Mouse (Mus musculus) liver, adult 2 months (tissue): ENCODE measurements at regions not wholly inside any gene's neighbourhood (a gene's known extent, or its start where the extent isn't known, plus 50 kb on each side); places are given as distances from the start of the nearest gene placed in this dataset.

Source experiments
- CTCF ChIP-seq: fragments of 200-500 bp; IDR thresholded peaks from 2 replicates; pipeline ENCODE4 v1.5.1; 2011; ENCODE audit warnings: low read depth, low read length, control low read depth
- POLR2A ChIP-seq: fragments of 200-500 bp; IDR thresholded peaks from 2 replicates; pipeline ENCODE4 v1.6.1; 2011; ENCODE audit warnings: low read length, control low read depth; ENCODE audit not compliant: insufficient read depth; ENCODE audit errors: extremely low read depth

- TF ChIP-seq CTCF (no peak), POLR2A (no peak)
These were observed 198.0 kb upstream of the Trib2 start for GRCm38 (mm10) chr12:16014679-16015078.
